Mouse (Mus musculus): Measurements from ENCODE around the gene Olfr90. TPM values are rescaled to one million over a fixed set of nuclear protein-coding genes. Genes with fewer than 3 reads are reported as not detected.
"Not testable (repeated sequence)": the region's sequence is repeated elsewhere in the genome, so short reads cannot be mapped to it uniquely, and the experiment has no call there.

The Olfr90 gene
- not detected in 2 replicates for polyA plus RNA-seq (2015; fragmentation: Nextera tagmentation; extraction: Ambion mirVana)

- H3K27me3 ChIP-seq (replicated peaks) = no peaks in the 10 kb centered on the region
- no peak within 1 kb of the TSS for H3K27ac ChIP-seq
- H3K9ac ChIP-seq = no peak within 1 kb of the TSS
- H3K9me3 ChIP-seq = no peaks in the 10 kb centered on the region
- ATAC-seq (ENCODE audit: insufficient read depth, low FRiP score, low read depth) = no peak
- no peaks in the 10 kb centered on the region for H3K4me1 ChIP-seq
- H3K4me2 ChIP-seq = no peak within 1 kb of the TSS
- H3K4me3 ChIP-seq (replicated peaks) = no peak within 1 kb of the TSS
- no peaks in the 10 kb centered on the region for H3K36me3 ChIP-seq
These were observed at the start of gene Olfr90 for GRCm38 (mm10) chr17:37088399-37088798. Gene Olfr90, minus strand, starts transcription at chr17:37088499.

- H3K4me1 ChIP-seq; H3K4me3 ChIP-seq (replicated peaks); H3K9ac ChIP-seq; H3K27me3 ChIP-seq (replicated peaks); H3K27ac ChIP-seq; H3K9me3 ChIP-seq; ATAC-seq (ENCODE audit: insufficient read depth, low FRiP score, low read depth); H3K4me2 ChIP-seq; H3K36me3 ChIP-seq: not testable (repeated sequence)
- WGBS = 65% methylated on average over 4 of the region's 4 CpGs
These were observed 43.1 kb upstream of the Olfr90 start for GRCm38 (mm10) chr17:37131366-37131765.

DNA sequence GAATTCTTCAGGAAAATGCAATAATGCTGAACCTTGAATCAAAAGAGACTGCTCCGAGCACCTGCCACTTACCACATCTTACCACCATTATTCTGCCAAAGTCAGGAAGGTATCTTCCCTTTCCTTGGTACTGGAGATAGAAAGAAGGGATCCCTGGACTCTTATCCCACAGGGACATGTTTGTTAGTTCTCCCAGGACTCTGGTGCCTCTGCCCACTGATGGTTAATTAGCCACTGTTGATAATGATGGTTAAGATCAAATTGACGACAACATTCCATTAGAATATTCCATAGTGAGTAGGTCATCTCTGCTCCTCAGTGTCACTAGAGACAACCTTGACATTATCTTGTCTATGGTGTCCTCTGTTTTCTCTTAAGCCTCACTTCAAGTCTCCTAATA lies 31.7 kb upstream of the Olfr90 start, which contains the start of gene Olfr92:
Gene Olfr92 (minus strand): TSS at position 101 of the 400 bp plus-strand sequence.
- H3K9ac ChIP-seq = no peak within 1 kb of the TSS
- no peak within 1 kb of the TSS for H3K4me3 ChIP-seq (replicated peaks)
- H3K9me3 ChIP-seq = no peaks in the 10 kb centered on the region
- H3K27ac ChIP-seq = no peak within 1 kb of the TSS
- 75% methylated on average over 2 of the region's 2 CpGs for WGBS
- ATAC-seq (ENCODE audit: insufficient read depth, low FRiP score, low read depth) = no peak
- no peaks in the 10 kb centered on the region for H3K36me3 ChIP-seq
- no peaks in the 10 kb centered on the region for H3K27me3 ChIP-seq (replicated peaks)
- no peak within 1 kb of the TSS for H3K4me2 ChIP-seq
- no peaks in the 10 kb centered on the region for H3K4me1 ChIP-seq

DNA sequence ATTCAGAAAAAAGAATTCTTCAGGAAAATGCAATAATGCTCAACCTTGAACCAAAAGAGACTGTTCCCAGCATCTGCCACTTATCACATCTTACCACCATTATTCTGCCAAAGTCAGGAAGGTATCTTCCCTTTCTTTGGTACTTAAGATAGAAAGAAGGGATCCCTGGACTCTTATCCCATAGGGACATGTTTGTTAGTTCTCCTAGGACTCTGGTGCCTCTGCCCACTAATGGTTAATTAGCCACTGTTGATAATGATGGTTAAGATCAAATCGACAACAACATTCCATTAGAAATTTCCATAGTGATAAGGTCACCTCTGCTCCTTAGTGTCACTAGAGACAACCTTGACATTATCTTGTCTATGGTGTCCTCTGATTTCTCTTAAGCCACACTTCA lies 9.9 kb upstream of the Olfr90 start, which contains the start of gene Olfr91:
Gene Olfr91 (minus strand): TSS at position 101 of the 400 bp plus-strand sequence.
- no peak within 1 kb of the TSS for H3K4me3 ChIP-seq (replicated peaks)
- 88% methylated on average over 1 of the region's 1 CpGs for WGBS
- no peak within 1 kb of the TSS for H3K9ac ChIP-seq
- H3K4me2 ChIP-seq = no peak within 1 kb of the TSS
- no peaks in the 10 kb centered on the region for H3K4me1 ChIP-seq
- ATAC-seq (ENCODE audit: insufficient read depth, low FRiP score, low read depth) = no peak
- no peaks in the 10 kb centered on the region for H3K36me3 ChIP-seq
- no peaks in the 10 kb centered on the region for H3K9me3 ChIP-seq
- no peaks in the 10 kb centered on the region for H3K27me3 ChIP-seq (replicated peaks)
- no peak within 1 kb of the TSS for H3K27ac ChIP-seq

GRCm38 (mm10) chr17:37093289-37093688 lies 5.0 kb upstream of the Olfr90 start:
- Histone ChIP-seq H3K4me3 (replicated peaks) (no peak overlapping the region), H3K4me2 (no peak overlapping the region), H3K27ac (no peak overlapping the region), H3K27me3 (replicated peaks) (no peaks in the 10 kb centered on the region), H3K4me1 (no peaks in the 10 kb centered on the region), H3K9ac (no peak overlapping the region), H3K9me3 (no peaks in the 10 kb centered on the region), H3K36me3 (no peaks in the 10 kb centered on the region)
- WGBS = 75% methylated on average over 5 of the region's 5 CpGs
- ATAC-seq (ENCODE audit: insufficient read depth, low FRiP score, low read depth) = no peak

DNA sequence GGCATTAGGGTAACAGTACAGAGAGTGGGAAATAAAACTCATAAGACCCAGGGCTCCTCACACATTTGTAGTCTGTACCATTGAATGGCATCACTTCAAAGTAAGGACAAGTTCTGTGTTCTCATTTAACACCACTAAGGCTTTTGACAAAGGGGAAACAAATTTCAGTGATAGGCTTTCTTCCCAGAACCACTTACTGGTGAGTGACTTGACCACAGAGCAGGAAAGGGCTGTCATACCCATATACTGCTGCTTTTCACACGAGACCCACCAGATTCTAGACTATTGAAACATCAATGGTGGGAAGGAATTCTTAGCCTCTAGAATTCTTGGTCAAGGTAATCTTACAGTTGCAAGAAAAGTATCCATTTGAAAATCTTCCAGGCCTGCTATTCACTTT lies 3.9 kb upstream of the Olfr90 start:
- Histone ChIP-seq H3K4me2 (no peak overlapping the region), H3K36me3 (no peaks in the 10 kb centered on the region), H3K9ac (no peak overlapping the region), H3K9me3 (no peaks in the 10 kb centered on the region), H3K27ac (no peak overlapping the region), H3K27me3 (replicated peaks) (no peaks in the 10 kb centered on the region), H3K4me3 (replicated peaks) (no peak overlapping the region), H3K4me1 (no peaks in the 10 kb centered on the region)
- 61% methylated on average over 1 of the region's 1 CpGs for WGBS
- no peak for ATAC-seq (ENCODE audit: insufficient read depth, low FRiP score, low read depth)

DNA sequence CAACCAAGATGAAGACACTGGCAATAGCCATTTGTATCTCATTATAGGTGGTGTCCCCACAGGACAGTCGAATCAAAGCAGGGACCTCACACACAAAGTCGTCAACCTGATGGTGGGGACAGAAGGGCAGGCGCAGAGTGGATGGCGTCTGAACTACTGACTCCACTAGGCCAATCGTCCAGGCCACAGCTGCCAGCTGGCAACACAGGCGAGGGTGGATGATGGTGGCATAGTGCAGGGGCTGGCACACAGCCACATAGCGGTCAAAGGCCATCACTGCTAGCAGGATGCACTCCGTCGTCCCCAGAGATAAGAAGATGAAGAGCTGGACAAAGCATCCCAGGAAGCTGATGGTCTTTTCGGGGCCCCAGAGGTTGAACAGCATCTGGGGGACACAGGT lies 2.8 kb downstream of the Olfr90 start:
- H3K36me3 ChIP-seq = no peaks in the 10 kb centered on the region
- no peaks in the 10 kb centered on the region for H3K27me3 ChIP-seq (replicated peaks)
- no peak overlapping the region for H3K4me2 ChIP-seq
- no peak for ATAC-seq (ENCODE audit: insufficient read depth, low FRiP score, low read depth)
- no peak overlapping the region for H3K4me3 ChIP-seq (replicated peaks)
- H3K4me1 ChIP-seq = no peaks in the 10 kb centered on the region
- 68% methylated on average over 10 of the region's 10 CpGs for WGBS
- no peaks in the 10 kb centered on the region for H3K9me3 ChIP-seq
- no peak overlapping the region for H3K27ac ChIP-seq
- H3K9ac ChIP-seq = no peak overlapping the region

DNA sequence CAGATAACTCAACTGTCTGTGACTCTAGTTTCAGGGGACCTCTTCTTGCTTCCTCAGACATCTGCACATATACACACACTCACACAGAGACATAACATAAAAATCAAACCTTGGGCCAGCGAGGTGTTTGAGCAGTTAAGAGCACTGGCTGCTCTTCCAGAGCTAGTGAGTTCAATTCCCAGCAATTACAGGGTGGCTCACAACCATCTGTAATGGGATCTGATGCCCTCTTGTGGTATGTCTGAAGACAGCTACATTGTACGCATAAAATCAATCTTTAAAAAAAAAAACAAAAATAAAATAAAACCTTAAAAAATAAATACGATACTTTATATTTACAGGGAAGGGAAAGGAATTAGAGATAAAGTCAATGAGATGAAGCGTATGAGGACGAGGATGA lies 3.7 kb downstream of the Olfr90 start:
- Histone ChIP-seq H3K4me2 (no peak overlapping the region), H3K36me3 (no peaks in the 10 kb centered on the region), H3K4me3 (replicated peaks) (no peak overlapping the region), H3K27me3 (replicated peaks) (no peaks in the 10 kb centered on the region), H3K4me1 (no peaks in the 10 kb centered on the region), H3K9ac (no peak overlapping the region), H3K27ac (no peak overlapping the region), H3K9me3 (no peaks in the 10 kb centered on the region)
- 65% methylated on average over 5 of the region's 5 CpGs for WGBS
- no peak for ATAC-seq (ENCODE audit: insufficient read depth, low FRiP score, low read depth)

DNA sequence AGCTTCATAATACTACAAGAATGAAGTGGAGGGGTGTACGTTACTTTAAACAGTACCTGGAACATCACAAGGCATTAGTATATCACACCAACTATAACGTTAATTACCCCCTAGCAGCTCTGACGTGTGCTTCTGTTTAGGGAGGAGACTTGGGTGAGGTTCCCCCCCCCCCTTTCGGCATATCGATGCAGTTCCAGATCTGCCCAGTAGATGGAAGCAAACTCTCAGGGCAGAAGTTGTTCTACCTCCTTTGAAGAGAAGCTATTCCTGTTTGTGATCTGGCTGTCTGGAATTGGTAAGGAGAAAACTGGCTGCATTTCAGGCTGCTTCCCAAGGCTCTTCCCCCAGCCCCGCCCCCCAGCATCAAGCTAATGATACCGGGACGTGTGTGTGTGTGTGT lies 5.0 kb downstream of the Olfr90 start:
- H3K4me1 ChIP-seq = no peaks in the 10 kb centered on the region
- H3K9ac ChIP-seq = no peak overlapping the region
- 2% methylated on average over 8 of the region's 8 CpGs for WGBS
- no peaks in the 10 kb centered on the region for H3K9me3 ChIP-seq
- ATAC-seq (ENCODE audit: insufficient read depth, low FRiP score, low read depth) = 0 out of 2 replicates have a peak, but pooled peaks have one; percentile 31
- no peaks in the 10 kb centered on the region for H3K36me3 ChIP-seq
- no peaks in the 10 kb centered on the region for H3K27me3 ChIP-seq (replicated peaks)
- H3K27ac ChIP-seq = no peak overlapping the region
- H3K4me2 ChIP-seq = no peak overlapping the region
- H3K4me3 ChIP-seq (replicated peaks) = no peak overlapping the region

DNA sequence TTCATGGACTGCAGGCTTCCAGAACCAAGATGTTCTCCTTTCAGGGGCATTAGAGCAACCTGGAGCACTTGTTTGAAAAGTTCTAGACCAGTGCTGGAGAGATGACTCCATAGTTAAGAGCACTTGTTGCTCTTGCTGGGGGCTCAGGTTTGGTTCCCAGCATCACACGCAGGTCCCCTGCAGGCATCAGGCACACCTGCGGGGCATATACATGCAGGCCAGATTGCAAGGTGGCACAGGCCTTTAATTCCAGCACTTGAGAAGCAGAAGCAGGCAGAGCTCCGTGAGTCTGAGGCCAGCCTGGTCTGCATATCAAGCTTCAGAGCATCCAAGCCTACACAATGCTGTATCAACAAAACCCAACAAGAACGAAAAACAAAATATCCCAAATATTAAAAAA lies 6.6 kb downstream of the Olfr90 start:
- H3K27me3 ChIP-seq (replicated peaks) = no peaks in the 10 kb centered on the region
- H3K4me2 ChIP-seq = no peak overlapping the region
- no peaks in the 10 kb centered on the region for H3K4me1 ChIP-seq
- H3K27ac ChIP-seq = no peak overlapping the region
- H3K9me3 ChIP-seq = no peaks in the 10 kb centered on the region
- no peaks in the 10 kb centered on the region for H3K36me3 ChIP-seq
- 85% methylated on average over 4 of the region's 4 CpGs for WGBS
- H3K9ac ChIP-seq = no peak overlapping the region
- no peak for ATAC-seq (ENCODE audit: insufficient read depth, low FRiP score, low read depth)
- no peak overlapping the region for H3K4me3 ChIP-seq (replicated peaks)

DNA sequence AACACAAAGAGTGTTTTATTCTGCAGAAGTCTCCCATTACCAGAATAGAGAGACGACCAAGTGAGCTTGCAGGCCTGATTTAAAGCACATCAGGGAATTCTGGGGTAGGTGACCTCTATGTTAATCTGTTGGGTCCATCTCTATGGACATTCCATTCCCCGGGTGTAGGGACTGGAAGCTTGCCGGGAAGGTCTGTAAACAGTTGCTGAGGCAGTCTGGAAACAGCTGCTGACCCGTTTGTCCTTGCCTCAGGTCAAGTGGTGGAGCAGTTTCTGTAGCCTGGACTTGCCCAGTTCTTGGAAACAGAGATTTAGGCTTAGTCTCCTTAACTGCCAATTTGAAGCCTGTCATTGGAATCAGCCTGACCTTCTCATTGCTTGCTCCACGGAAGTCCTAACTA lies 8.2 kb downstream of the Olfr90 start:
- no peak overlapping the region for H3K4me3 ChIP-seq (replicated peaks)
- no peaks in the 10 kb centered on the region for H3K9me3 ChIP-seq
- ATAC-seq (ENCODE audit: insufficient read depth, low FRiP score, low read depth) = no peak
- no peaks in the 10 kb centered on the region for H3K36me3 ChIP-seq
- WGBS = 18% methylated on average over 5 of the region's 5 CpGs
- no peak overlapping the region for H3K27ac ChIP-seq
- H3K4me2 ChIP-seq = no peak overlapping the region
- H3K4me1 ChIP-seq = no peaks in the 10 kb centered on the region
- H3K27me3 ChIP-seq (replicated peaks) = no peaks in the 10 kb centered on the region
- no peak overlapping the region for H3K9ac ChIP-seq

DNA sequence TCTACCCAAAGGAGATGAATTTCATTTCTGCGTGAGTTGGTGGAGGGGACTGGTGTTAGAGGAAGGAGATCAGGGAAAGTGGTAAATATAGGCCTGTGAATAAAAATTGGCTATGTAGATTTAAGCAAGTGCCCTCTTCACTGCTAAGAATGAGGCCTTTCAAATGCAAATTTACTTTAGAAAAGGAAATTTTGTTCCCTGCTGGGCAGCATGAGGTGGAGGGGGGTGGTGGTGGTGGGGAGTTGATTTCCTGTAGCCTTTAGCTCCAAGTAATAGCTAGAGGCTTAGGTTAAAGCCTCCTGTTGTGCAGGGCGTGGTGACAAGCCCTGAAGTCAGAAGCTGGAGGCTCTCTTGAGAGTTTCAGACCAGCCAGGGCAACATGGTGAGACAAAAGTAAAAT lies 9.3 kb downstream of the Olfr90 start:
- Histone ChIP-seq H3K4me2 (no peak overlapping the region), H3K9ac (no peak overlapping the region), H3K27me3 (replicated peaks) (no peaks in the 10 kb centered on the region), H3K36me3 (no peaks in the 10 kb centered on the region), H3K4me1 (no peaks in the 10 kb centered on the region), H3K27ac (no peak overlapping the region), H3K9me3 (no peaks in the 10 kb centered on the region), H3K4me3 (replicated peaks) (no peak overlapping the region)
- 46% methylated on average over 2 of the region's 2 CpGs for WGBS
- no peak for ATAC-seq (ENCODE audit: insufficient read depth, low FRiP score, low read depth)

DNA sequence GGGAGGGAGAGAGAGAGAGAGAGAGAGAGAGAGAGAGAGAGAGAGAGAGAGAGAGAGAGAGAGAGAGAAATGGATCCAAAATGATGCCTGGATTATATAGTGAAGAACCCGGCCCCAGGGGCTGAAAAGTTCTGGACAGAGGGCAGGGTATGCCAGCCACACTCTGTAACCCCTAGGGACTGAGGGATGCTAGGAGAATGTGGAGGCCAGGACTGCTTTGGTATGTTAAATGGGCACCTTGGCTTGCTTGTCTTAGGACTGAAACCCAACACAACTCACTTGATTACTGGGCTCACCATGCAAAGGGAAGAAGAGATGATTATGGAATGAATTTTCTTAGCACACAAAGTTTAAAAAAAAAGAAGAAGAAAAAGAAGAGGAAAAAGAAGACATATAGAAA lies 10.1 kb downstream of the Olfr90 start:
- Histone ChIP-seq H3K4me1 (no peaks in the 10 kb centered on the region), H3K27me3 (replicated peaks) (no peaks in the 10 kb centered on the region), H3K4me2 (no peak overlapping the region), H3K27ac (no peak overlapping the region), H3K9me3 (no peaks in the 10 kb centered on the region), H3K9ac (no peak overlapping the region), H3K4me3 (replicated peaks) (no peak overlapping the region), H3K36me3 (no peaks in the 10 kb centered on the region; the same call in 1 of the 2 replicates)
- no peak for ATAC-seq (ENCODE audit: insufficient read depth, low FRiP score, low read depth)
- WGBS = 50% methylated on average over 1 of the region's 1 CpGs
